Mouse (Mus musculus) B cell, adult 2 months (primary cell): ENCODE results near the gene Pip4k2c.
A peak's percentile ranks its signal among the peaks of the same experiment; 100 is the strongest.

Experiments used
- DNase-seq, 2 experiments: peaks; one replicate each; pipeline ENCODE4 v3.0.0; 2022

The Pip4k2c gene

GRCm38 (mm10) chr10:127211414-127211854, at the start of gene Pip4k2c:
Pip4k2c (minus strand) TSS chr10:127211585.
- DNase-seq: peak; percentile 97 to 98

- DNase-seq: no peak
Measured at GRCm38 (mm10) chr10:127258489-127258888, 47.1 kb upstream of the Pip4k2c start.

DNA sequence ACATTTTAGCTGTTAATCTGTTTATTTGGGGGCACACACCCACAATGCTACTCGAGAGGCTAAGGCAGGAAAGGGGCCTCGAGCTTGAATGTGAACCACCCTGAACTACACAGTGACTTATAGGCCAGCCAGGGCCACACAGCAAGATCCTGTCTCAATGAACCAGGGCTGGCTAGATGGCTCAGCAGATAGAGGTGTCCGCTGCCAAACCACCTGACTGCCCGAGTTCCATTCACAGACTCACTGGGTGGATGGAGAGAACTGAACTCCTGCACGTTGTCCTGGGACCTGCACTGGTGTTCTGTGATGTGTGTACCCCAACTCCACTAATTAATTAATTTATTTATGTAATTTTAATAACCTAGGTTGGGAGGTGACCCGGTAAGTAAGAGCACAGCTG, 46.4 kb upstream of the Pip4k2c start:
- no peak for DNase-seq

DNA sequence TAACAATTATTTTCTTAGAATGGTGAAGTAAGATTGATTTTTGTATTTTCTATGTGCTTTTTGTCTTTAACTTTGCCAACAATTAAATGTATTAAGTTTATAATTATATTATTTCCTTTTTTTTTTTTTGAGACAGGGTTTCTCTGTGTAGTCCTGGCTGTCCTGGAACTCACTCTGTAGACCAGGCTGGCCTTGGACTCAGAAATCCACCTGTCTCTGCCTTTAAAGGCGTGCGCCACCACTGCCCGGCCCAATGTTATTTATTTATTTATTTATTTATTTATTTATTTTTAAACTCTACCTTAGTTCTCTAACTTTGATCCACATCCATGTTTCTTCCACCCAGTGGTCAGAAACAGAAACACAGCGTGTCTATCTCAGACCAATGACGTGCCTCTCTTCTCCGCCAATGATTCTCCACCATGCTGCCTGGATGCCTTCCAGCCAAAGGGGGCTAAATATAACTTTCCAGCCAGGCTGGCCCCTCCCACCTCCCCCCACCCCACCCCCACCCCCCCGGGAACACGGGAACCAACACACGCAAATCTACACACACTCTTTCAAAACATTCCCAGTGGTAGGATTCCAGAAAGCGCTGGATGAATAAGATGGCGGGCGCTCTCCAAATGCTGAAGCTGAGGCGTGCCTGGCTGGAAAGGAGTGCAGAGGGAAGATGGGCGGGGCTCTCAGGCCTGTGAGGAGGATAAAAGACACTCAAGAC, 44.4 kb upstream of the Pip4k2c start:
- no peak for DNase-seq

GRCm38 (mm10) chr10:127250810-127251209, 39.4 kb upstream of the Pip4k2c start:
- DNase-seq: no peak

DNA sequence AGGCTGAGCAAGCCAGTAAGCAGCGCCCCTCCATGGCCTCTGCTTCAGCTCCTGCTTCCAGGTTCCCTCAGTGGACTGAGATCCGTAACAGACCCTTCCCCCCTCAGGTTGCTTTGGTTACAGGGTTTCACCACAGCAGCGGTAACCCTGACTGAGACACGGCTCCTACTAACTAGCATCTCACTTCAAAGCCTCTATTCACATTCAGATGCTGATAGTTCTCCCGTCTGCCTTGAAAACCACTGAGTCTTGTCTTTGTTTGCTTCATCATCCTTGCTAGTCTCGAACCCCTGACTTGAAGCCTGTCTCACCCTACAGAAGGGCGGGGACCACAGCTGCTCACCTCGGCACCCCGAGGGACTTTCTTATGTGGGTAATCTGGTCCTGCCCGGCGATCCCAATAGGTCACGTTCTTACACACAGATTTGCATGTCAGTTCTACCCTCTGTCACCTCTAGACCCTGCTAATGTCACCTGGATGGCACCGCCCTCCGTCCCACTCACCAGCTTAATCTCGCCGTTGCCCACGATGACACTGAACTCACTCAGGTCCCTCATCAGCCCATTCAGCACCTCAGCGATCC, 26.9 kb upstream of the Pip4k2c start:
- no peak for DNase-seq

GRCm38 (mm10) chr10:127236541-127236940, 25.2 kb upstream of the Pip4k2c start:
- DNase-seq: no peak

GRCm38 (mm10) chr10:127233141-127233540, 21.8 kb upstream of the Pip4k2c start:
- peak; percentile 43 to 48 for DNase-seq

DNA sequence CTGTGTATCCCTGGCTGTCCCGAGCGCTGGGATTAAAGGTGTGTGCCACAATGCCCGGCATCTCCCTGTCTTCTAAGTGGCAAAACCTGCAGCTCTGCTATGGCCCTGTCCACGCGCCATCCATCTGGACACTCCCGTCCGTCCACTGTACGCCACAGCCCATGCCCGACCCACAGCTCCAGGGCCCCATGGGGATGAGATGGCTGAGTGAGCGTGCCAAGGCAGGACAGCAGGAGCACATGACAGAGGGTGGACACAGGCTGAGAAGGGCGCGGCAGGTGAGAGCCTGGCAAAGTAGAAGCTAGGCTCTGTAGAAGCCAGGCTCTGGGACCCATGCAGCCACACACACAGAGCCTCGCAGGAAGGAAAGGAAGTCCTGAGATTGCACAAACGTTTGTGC, 20.4 kb upstream of the Pip4k2c start:
- no peak for DNase-seq

DNA sequence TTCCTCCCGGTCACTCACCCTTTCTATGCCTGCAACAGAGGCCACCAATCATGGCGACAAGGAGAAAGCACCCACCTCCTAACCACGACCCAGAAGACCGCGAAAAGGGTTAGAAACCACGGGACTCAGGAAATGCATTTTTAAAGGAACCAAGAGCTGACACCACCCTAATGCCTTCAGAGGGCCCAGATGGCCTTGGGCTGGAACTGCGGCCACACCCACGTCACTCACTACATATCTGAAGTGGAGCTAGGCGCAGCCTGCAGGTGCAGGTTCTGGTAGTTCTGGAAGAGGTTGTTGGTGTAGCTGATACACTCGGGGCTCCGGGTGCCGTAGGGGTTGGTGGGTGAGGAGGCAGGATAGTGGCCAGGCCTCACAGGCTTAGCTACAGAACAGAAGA, 19.3 kb upstream of the Pip4k2c start:
- no peak for DNase-seq

DNA sequence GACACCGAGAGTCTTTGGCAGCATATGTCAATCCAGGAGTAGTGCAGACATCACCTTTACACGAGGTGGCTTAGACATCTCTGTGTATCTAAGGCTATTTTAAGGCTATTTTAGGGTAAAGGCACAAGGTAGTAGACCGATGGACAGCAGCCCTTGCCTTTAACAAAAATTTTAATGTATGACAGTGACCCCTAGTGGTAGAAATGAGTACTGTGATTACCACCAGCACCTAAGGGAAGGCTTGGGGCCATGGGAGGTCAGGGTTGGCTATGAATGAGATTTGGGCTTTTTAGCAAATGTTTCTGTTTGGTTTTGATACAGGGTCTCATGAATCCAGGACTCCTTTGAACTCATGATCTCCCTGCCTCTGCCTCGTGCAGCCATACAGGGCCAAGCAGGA, 17.5 kb upstream of the Pip4k2c start:
- DNase-seq: peak; percentile 69

- peak; percentile 15 to 20 for DNase-seq
Measured at GRCm38 (mm10) chr10:127227163-127227562, 15.8 kb upstream of the Pip4k2c start.

DNA sequence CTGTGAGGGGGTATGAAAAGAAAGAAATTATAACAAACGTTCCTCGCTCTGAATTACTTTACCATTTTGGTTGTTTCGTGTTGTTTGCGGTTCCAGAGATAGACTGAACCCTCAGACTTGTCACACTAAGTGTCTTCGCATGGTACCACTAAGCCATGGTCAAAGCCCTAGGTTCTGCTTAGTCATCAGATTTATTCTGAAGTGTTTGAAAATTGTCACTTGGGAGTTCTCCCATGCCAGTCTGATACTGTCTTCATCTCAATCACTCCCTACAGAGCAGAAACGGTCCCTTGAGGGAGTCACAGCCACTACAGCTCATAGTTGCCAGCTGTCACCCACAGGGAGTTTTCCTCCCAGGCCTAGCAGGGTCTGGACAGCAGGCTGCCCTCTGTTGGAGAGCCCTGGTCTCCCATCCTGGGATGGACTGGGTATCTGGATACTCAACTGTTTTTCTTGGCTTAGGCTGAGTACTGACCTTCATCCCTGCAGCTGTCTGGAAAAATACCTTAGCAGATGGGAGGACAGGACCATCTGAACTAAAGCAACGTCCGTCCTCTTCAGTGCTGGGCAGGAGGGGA, 15.0 kb upstream of the Pip4k2c start:
- DNase-seq: no peak

GRCm38 (mm10) chr10:127225732-127226131, 14.3 kb upstream of the Pip4k2c start:
- peak; percentile 54 to 60 for DNase-seq

GRCm38 (mm10) chr10:127225213-127225612, 13.8 kb upstream of the Pip4k2c start:
- DNase-seq: no peak

DNA sequence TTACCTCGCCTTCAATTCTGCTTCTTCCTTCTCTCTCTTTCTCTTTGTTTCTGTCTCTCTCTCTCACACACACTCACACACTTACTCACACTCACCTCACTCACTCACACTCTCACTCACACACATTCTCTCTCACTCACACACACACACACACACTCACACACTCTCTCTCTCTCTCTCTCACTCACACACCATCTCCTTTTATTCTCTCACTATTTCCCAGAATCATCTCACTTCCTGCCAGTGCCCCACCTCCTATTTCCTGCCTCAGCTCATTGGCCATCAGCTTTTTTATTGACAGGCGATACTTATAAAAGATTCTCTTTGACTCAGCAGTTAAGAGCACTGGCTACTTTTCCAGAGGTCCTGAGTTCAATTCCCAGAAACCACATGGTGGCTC, 7.0 kb upstream of the Pip4k2c start:
- DNase-seq: no peak

DNA sequence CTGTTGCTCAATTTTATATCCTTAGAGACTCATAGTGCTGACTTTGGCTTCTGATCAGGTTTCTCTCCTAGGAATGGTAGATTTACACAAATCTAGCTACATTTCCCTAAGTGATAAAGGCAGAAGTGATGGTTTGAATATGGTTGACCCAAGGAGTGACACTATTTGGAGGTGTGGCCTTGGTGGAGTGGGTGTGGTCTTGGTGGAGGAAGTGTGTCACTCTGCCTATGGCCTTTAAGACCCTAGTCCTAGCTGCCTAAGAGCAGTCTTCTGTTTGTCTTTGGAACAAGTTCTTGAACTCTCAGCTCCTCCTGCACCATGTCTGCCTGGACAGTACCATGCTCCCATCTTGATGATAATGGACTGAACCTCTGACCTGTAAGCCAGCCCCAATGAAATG, 5.8 kb upstream of the Pip4k2c start:
- DNase-seq: no peak

DNA sequence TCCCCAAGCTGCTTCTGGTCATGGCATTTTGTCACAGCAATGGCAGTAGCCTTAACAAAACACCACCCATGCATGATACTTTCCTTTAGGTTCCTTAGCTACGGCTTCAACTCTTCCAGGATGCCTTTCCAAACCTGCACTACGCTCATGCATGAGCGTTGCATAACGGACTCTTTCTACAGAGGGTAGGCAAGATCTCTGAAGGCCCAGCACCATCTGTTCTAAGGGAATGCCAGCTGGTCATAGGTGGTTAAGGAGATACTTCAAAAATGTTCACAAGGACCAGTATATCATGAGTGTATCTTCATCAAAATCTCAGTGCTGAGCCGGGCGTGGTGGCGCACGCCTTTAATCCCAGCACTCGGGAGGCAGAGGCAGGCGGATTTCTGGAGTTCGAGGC, 5.1 kb upstream of the Pip4k2c start:
- no peak for DNase-seq

- no peak for DNase-seq
Measured at GRCm38 (mm10) chr10:127214422-127214803, 3.0 kb upstream of the Pip4k2c start.

- no peak for DNase-seq
Measured at GRCm38 (mm10) chr10:127213704-127214421, 2.5 kb upstream of the Pip4k2c start.

GRCm38 (mm10) chr10:127213272-127213671, 1.9 kb upstream of the Pip4k2c start:
- DNase-seq: no peak

GRCm38 (mm10) chr10:127210961-127211405, 402 bp downstream of the Pip4k2c start:
- no peak for DNase-seq

DNA sequence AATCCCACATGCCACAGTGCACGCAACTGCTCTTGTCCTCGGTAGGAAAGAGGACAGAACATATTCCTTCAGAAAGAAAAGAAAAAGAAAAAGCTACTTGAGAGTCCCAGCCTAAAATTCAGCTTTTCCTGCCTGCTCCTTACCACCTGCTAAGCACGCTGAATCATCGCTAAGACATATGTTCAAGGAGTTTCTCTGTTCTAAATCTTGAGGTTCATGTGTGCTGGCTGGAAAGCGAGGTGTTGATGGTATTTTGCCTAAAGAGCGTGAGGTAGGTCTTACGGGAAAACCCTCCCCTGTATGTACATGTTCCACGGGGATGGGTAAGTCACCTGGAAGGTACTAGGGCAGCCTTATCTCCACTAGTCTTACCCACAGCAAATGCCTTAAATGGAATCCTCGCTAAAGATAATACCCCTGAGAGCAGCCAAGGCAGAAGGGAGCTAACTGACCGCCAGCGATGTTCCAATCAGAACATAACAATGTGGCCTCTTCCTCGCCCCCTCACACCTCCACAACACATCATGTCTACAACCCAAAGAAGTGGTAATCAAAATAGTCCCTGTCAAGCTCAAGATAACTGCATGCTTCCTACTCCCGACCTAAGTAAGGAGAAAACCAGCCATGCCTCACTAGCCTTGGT, 1.3 kb downstream of the Pip4k2c start:
- no peak for DNase-seq
